Mouse (Mus musculus) hindbrain, embryonic 11.5 days (tissue): ENCODE results near the gene Kcnn3. TPM values are rescaled to one million over a fixed set of nuclear protein-coding genes. Genes with fewer than 3 reads are reported as not detected.

Experiments
- ATAC-seq: fragments of 200-750 bp; cut with Nextera tagmentation; 2 replicates; pipeline ENCODE4 v1.8.0; 2017; ENCODE audit warnings: mild to moderate bottlenecking, moderate TSS enrichment, moderate library complexity; ENCODE audit not compliant: low FRiP score
- DNase-seq: peaks from one replicate; pipeline ENCODE4 v3.0.0-alpha.2; 2015; ENCODE audit warnings: low spot score
- H3K27ac ChIP-seq: fragments of 300-500 bp; sonication (generic); 2 replicates; pipeline ENCODE4 v1.5.1; 2014; ENCODE audit warnings: mild to moderate bottlenecking, low read depth, low read length
- H3K27me3 ChIP-seq: fragments of 300-500 bp; sonication (generic); 2 replicates; pipeline ENCODE4 v1.6.1; 2014; ENCODE audit warnings: mild to moderate bottlenecking, low read length, moderate library complexity, mixed read lengths; ENCODE audit not compliant: control insufficient read depth, insufficient read depth
- H3K36me3 ChIP-seq: fragments of 300-500 bp; sonication (generic); 2 replicates; pipeline ENCODE4 v1.6.1; 2014; ENCODE audit warnings: mild to moderate bottlenecking, low read length, moderate library complexity, mixed read lengths; ENCODE audit not compliant: control insufficient read depth, insufficient read depth
- H3K4me1 ChIP-seq: fragments of 300-500 bp; sonication (generic); replicated peaks from 2 replicates; pipeline ENCODE4 v1.6.1; 2014; ENCODE audit warnings: low read length, mixed read lengths; ENCODE audit not compliant: control insufficient read depth, insufficient read depth
- H3K4me2 ChIP-seq: fragments of 300-500 bp; sonication (generic); replicated peaks from 2 replicates; pipeline ENCODE4 v1.6.1; 2014; ENCODE audit warnings: mild to moderate bottlenecking, low read depth, low read length
- H3K4me3 ChIP-seq: fragments of 300-500 bp; sonication (generic); 2 replicates; pipeline ENCODE4 v1.5.1; 2014; ENCODE audit warnings: low read depth, low read length
- H3K9ac ChIP-seq: fragments of 300-500 bp; sonication (generic); 2 replicates; pipeline ENCODE4 v1.6.1; 2014; ENCODE audit warnings: low read depth, low read length
- H3K9me3 ChIP-seq: fragments of 300-500 bp; sonication (generic); 2 replicates; pipeline ENCODE4 v1.6.1; 2016; ENCODE audit warnings: low read length; ENCODE audit not compliant: control insufficient read depth
- WGBS: fragments of 180-500 bp; shearing (Covaris S2); extraction: QIAGEN DNeasy Blood & Tissue Kit; methylation state at CpG from one replicate; pipeline ENCODE4 v1.1.7; 2014; 5-methylcytosine and 5-hydroxymethylcytosine counted together
- polyA plus RNA-seq: library from polyadenylated mRNA; unstranded; fragments of >200 nt; fragmentation: Nextera tagmentation; extraction: Ambion mirVana; gene quantifications from 2 replicates; pipeline ENCODE4 v1.2.1, GENCODE M21; 2014

The Kcnn3 gene
- polyA plus RNA-seq, 1 experiment from 2014 or later = 2.9 TPM

DNA sequence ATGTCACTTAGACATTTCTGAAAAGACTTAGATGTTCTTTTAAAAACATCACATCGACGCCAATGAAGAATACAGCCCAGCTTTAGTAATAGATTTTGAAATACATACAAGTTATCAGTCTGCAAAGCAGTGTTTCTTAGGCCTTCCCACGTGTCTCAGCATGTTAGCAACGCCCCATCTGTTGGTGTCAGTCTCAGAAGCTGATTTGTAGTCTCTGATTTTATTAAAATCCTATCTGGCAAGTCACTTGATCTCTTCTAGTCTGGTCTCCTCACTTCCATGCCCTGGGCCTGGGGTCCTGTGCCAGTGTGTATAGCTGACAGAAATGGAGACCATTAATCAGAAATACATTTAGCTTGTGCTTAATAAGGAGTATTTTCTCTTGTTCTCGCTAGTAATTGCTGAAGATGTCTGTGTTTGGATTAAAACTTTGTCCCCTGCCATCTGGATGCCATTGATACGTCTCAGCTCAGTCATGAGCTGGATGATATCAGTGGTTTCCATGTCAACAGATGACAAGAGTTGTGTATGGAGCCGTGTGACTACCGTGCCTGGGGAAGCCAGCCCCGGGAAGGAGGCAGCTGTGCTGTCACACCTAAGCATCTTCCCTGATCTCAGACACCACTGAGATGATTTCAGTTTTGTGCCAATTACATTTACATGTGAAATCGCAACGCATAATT is 140.1 kb downstream of the Kcnn3 start:
- H3K27me3 ChIP-seq = no peaks in the 10 kb centered on the region; the same call in 1 of the 2 replicates
- no peak for ATAC-seq
- H3K9me3 ChIP-seq = no peaks in the 10 kb centered on the region
- no peak overlapping the region for H3K9ac ChIP-seq
- DNase-seq = no peak
- no peak overlapping the region for H3K4me2 ChIP-seq
- H3K4me1 ChIP-seq = no peaks in the 10 kb centered on the region; the same call in 1 of the 2 replicates
- H3K27ac ChIP-seq = no peak overlapping the region
- 71% methylated on average over 11 of the region's 11 CpGs for WGBS
- no peaks in the 10 kb centered on the region for H3K36me3 ChIP-seq
- H3K4me3 ChIP-seq = no peak overlapping the region

DNA sequence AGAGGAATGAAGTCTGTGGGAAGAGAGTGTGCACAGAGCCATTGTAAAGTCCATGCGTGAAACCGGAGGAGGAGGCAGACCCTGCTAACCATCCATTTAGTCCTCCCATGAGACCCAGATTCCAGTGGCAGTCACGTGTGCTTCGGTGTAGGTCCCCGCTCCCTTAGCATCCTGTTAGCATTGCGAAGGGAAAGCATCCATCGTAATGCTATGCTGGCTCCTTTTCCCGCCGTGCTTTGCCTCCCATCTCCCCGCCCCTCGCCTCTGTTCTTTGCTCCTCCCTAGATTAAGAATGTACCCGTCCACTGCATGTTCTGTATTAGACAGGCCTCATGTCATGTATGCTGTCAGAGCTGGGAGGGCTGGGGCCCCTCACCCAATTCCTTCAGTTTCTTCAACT is 144.8 kb downstream of the Kcnn3 start:
- H3K36me3 ChIP-seq = no peaks in the 10 kb centered on the region
- no peaks in the 10 kb centered on the region for H3K9me3 ChIP-seq
- H3K27me3 ChIP-seq = no peaks in the 10 kb centered on the region; the same call in 1 of the 2 replicates
- no peak overlapping the region for H3K27ac ChIP-seq
- 48% methylated on average over 12 of the region's 12 CpGs for WGBS
- no peak overlapping the region for H3K4me3 ChIP-seq
- H3K4me1 ChIP-seq = no peaks in the 10 kb centered on the region; the same call in 1 of the 2 replicates
- DNase-seq (no peak), ATAC-seq (no peak)
- H3K4me2 ChIP-seq = no peak overlapping the region
- H3K9ac ChIP-seq = no peak overlapping the region

DNA sequence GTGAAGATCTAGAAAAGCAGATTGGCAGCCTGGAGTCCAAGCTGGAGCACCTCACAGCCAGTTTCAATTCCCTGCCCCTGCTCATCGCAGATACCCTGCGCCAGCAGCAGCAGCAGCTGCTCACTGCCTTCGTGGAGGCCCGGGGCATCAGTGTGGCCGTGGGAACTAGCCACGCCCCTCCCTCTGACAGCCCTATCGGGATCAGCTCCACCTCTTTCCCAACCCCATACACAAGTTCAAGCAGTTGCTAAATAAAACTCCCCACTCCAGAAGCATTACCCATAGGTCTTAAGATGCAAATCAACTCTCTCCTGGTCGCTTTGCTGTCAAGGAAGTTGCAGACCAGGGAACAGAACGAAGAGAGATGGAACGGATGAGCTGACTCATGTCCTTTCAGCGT is 147.2 kb downstream of the Kcnn3 start:
- Histone ChIP-seq H3K4me2 (no peak overlapping the region), H3K9ac (no peak overlapping the region), H3K9me3 (no peaks in the 10 kb centered on the region), H3K27ac (no peak overlapping the region), H3K36me3 (no peaks in the 10 kb centered on the region), H3K27me3 (no peaks in the 10 kb centered on the region; the same call in 1 of the 2 replicates), H3K4me3 (no peak overlapping the region), H3K4me1 (no peaks in the 10 kb centered on the region; the same call in 1 of the 2 replicates)
- DNase-seq (no peak), ATAC-seq (no peak)
- WGBS = 37% methylated on average over 11 of the region's 11 CpGs

DNA sequence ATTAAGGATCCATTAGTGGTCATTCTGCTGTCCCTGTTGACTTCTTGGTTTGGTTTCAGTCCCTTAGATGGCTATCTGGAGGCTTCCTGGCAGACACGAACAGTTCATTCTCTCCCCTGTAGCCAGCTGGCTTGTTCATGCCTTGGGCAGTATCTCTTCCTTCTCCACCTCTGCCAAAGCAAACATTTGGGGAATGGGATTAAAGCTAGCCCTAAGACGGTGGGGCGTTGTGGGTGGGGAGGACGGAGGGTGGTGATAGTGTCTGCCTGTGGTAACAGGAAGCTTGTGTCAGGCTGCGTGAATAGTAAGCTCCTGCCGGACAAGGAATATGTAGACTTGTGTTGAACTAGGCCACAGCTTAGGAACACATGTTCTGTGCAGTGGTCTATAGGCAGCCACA is 151.4 kb downstream of the Kcnn3 start:
- WGBS = 69% methylated on average over 6 of the region's 6 CpGs
- no peak for ATAC-seq
- H3K4me3 ChIP-seq = no peak overlapping the region

DNA sequence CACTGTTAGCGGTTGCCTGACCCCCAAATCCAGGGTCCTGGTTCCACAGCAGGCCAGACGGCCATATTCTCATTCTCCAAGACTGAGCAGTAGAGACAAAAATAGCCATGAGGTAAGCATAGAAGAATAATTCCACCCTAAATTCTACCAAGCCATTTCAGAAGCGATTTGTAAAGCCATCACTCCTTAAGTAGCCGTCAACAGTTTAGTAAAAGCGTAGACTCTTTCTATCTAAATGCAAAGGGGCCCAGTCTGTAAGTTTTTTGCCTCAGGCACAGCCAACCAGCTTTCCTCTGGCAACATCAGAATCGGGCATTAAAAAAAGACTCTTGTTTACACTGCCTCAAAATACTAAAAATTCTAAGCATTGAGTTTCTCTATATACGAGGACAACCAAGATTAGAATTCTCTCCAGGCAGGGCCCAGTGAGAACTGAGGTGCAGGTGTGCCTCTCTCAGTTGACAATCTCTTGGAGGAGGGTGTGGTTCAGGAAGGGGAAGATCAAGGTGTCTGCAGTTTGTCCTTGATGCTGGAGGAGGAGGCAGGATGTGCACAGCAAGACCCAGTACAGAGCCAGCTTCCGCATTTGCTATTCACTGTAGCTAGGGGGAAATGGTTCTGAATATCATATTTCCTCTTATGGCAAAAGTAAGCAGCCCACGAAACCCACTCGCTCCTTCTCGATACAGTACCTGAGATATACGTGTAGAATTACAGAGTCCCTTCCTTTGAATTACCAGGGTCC is 152.8 kb downstream of the Kcnn3 start:
- no peak overlapping the region for H3K9ac ChIP-seq
- ATAC-seq (no peak), DNase-seq (no peak)
- 87% methylated on average over 12 of the region's 12 CpGs for WGBS
- no peaks in the 10 kb centered on the region for H3K36me3 ChIP-seq
- H3K4me3 ChIP-seq = no peak overlapping the region
- H3K4me2 ChIP-seq = no peak overlapping the region
- H3K4me1 ChIP-seq = no peaks in the 10 kb centered on the region
- H3K27me3 ChIP-seq = no peaks in the 10 kb centered on the region
- H3K9me3 ChIP-seq = no peaks in the 10 kb centered on the region
- no peak overlapping the region for H3K27ac ChIP-seq

More for the DNA sequence above, 151.4 kb downstream of the Kcnn3 start:
- Histone ChIP-seq H3K27me3 (no peaks in the 10 kb centered on the region), H3K4me1 (no peaks in the 10 kb centered on the region), H3K27ac (no peak overlapping the region), H3K9ac (no peak overlapping the region), H3K9me3 (no peaks in the 10 kb centered on the region), H3K36me3 (no peaks in the 10 kb centered on the region), H3K4me2 (no peak overlapping the region)
- no peak for DNase-seq

DNA sequence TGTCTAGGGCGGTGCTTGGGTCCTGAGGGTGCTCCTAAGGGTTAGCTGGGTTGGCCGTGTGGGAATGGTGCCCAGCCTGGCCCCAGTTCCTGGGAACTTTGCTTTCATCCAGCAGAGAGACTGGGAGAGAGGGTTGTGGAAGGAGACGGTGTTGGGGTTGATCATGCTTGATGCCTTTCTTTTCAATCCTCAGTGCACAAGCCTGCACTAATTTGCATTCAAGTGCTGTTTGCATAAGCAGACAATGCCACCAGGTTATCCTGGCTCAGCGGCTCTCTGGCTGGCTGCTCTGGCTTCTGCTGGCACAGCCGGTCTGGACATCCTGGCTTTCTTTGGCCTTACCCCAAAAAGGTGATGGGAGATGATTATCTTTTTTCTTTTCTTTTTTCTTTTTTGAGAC is 157.7 kb downstream of the Kcnn3 start:
- no peaks in the 10 kb centered on the region for H3K27me3 ChIP-seq
- no peaks in the 10 kb centered on the region for H3K36me3 ChIP-seq
- no peak overlapping the region for H3K27ac ChIP-seq
- ATAC-seq (no peak), DNase-seq (no peak)
- WGBS = 44% methylated on average over 5 of the region's 5 CpGs
- no peaks in the 10 kb centered on the region for H3K4me1 ChIP-seq
- H3K4me2 ChIP-seq = no peak overlapping the region
- H3K4me3 ChIP-seq = no peak overlapping the region
- no peaks in the 10 kb centered on the region for H3K9me3 ChIP-seq
- no peak overlapping the region for H3K9ac ChIP-seq

DNA sequence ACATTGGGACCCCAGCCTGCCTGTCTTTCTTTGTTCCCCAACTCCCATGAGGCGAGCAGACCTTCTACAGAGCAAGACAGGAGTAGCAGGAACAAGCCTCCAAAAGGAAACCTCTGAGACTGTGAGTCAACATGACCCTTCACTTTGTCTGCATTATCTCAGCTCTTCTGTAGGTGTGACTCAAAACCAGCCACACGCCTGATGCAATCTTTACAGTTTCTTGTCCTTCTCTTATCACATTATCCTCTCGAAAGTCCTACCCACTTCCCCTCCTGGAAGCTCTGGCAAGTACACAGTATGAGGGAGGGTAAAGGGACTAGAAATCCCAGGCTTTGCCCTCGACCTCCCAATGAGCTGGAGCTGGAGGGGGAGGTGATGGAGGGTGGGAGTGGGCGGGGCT is 166.1 kb downstream of the Kcnn3 start:
- H3K9me3 ChIP-seq = no peaks in the 10 kb centered on the region
- no peaks in the 10 kb centered on the region for H3K27me3 ChIP-seq
- H3K27ac ChIP-seq = no peak overlapping the region
- ATAC-seq = no peak
- DNase-seq = no peak
- no peak overlapping the region for H3K4me3 ChIP-seq
- no peaks in the 10 kb centered on the region for H3K4me1 ChIP-seq
- H3K36me3 ChIP-seq = no peaks in the 10 kb centered on the region
- WGBS = 60% methylated on average over 5 of the region's 5 CpGs
- H3K4me2 ChIP-seq = no peak overlapping the region
- no peak overlapping the region for H3K9ac ChIP-seq

DNA sequence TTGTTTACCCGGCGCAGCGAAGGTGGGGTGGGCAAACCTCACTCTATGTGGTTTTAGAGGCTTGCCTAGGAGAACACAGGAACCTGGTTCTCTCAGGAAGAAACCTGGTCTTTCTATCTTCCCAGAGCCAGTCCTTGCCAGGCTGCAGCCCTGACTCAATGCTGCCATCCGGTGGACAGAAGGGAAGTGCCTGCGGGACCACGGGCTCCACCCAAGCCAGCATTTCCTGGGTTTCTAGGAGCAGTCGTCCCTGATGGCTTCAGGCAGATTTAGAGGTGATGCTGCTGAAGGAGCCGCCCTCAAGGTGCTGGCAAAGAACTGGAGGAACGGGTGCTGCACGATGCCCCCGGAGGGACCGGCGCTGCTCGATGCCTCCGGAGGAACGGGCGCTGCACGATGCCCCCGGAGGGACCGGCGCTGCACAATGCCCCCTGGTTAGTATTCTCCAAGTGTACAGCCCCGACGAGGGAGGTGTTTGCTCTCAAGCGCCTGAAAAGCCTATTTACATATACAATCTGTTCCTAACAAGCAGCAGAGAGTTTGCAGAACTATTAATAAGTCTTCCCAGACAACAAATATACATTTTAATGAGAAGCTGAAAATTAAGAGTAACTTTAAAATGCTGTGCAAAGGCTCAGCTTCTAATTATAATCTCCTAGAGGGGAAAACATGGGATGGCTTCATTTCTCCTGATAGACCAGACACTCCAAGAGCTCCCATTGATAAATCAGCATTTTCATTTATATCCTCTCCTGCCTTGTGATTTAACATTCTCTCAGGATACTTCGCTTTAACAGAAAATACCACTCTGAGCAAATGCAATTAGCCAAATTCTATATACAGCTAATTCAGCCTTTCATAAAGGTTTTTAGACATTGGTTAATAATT is 169.0 kb downstream of the Kcnn3 start:
- DNase-seq (peak; percentile 92), ATAC-seq (peak; percentile 92)
- WGBS = 6% methylated on average over 25 of the region's 25 CpGs
- Histone ChIP-seq H3K27ac (0 out of 2 replicates have a peak overlapping the region, but pooled peaks have one; percentile 12), H3K4me2 (peak overlapping the region; percentile 62), H3K36me3 (no peaks in the 10 kb centered on the region), H3K27me3 (no peaks in the 10 kb centered on the region), H3K9me3 (no peaks in the 10 kb centered on the region), H3K9ac (peak overlapping the region; percentile 79), H3K4me1 (no peaks in the 10 kb centered on the region), H3K4me3 (peak overlapping the region; percentile 45)
